Mouse (Mus musculus) limb, embryonic 13.5 days (tissue): ENCODE results near the gene Kcna2. TPM values are rescaled to one million over a fixed set of nuclear protein-coding genes. Genes with fewer than 3 reads are reported as not detected.

Experiments
- ATAC-seq: fragments of 200-750 bp; cut with Nextera tagmentation; 2 replicates; pipeline ENCODE4 v1.8.0; 2017; ENCODE audit warnings: low read depth, moderate number of reproducible peaks, moderate TSS enrichment; ENCODE audit not compliant: low FRiP score
- H3K27ac ChIP-seq: fragments of 300-500 bp; sonication (generic); 2 replicates; pipeline ENCODE4 v1.5.1; 2015; ENCODE audit warnings: inconsistent platforms, mild to moderate bottlenecking, moderate library complexity
- H3K27me3 ChIP-seq: fragments of 300-500 bp; sonication (generic); 2 replicates; pipeline ENCODE4 v1.6.1; 2015; ENCODE audit warnings: mild to moderate bottlenecking, inconsistent platforms
- H3K36me3 ChIP-seq: fragments of 300-500 bp; sonication (generic); 2 replicates; pipeline ENCODE4 v1.6.1; 2015; ENCODE audit warnings: inconsistent platforms, mild to moderate bottlenecking, moderate library complexity
- H3K4me1 ChIP-seq: fragments of 300-500 bp; sonication (generic); 2 replicates; pipeline ENCODE4 v1.6.1; 2015; ENCODE audit warnings: inconsistent platforms
- H3K4me2 ChIP-seq: fragments of 300-500 bp; sonication (generic); replicated peaks from 2 replicates; pipeline ENCODE4 v1.6.1; 2015; ENCODE audit warnings: inconsistent platforms, mild to moderate bottlenecking, moderate library complexity
- H3K4me3 ChIP-seq: fragments of 300-500 bp; sonication (generic); 2 replicates; pipeline ENCODE4 v1.5.1; 2015; ENCODE audit warnings: moderate library complexity, mild to moderate bottlenecking, inconsistent platforms
- H3K9ac ChIP-seq: fragments of 300-500 bp; sonication (generic); 2 replicates; pipeline ENCODE4 v1.6.1; 2015; ENCODE audit warnings: mild to moderate bottlenecking, inconsistent platforms
- H3K9me3 ChIP-seq: fragments of 300-500 bp; sonication (generic); 2 replicates; pipeline ENCODE4 v1.6.1; 2016; ENCODE audit warnings: inconsistent platforms
- WGBS: fragments of 180-500 bp; shearing (Covaris S2); methylation state at CpG from one replicate; pipeline ENCODE4 v1.1.7; 2015; 5-methylcytosine and 5-hydroxymethylcytosine counted together
- polyA plus RNA-seq: library from polyadenylated mRNA; unstranded; fragments of >200 nt; fragmentation: Nextera tagmentation; extraction: Ambion mirVana; gene quantifications from 2 replicates; pipeline ENCODE4 v1.2.1, GENCODE M21; 2015

The Kcna2 gene
- polyA plus RNA-seq, 1 experiment from 2014 or later, result 0.10 TPM

DNA sequence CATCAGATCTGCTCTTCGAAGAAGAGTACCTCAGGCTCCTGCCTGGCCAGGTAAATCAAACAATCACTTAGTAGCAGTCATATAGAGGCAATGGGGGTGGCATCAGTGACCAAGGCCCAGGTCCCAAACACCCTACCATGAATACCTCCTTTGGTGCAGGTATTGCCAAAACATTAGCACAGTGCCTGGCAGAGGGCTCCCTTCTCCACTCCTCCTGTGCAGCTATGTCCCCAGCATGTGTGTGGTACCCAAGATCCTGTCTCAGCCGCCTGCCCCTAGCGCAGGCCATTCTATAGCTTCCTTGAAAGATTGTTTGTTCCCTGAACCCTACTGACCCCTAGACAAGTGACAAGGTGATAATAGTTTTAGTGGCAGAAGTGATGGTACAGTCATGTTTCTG, 2.5 kb downstream of the Kcna2 start:
- Histone ChIP-seq H3K27ac (no peak overlapping the region), H3K9ac (no peak overlapping the region), H3K4me2 (no peak overlapping the region), H3K4me3 (no peak overlapping the region), H3K4me1 (peaks cover 16% of the 10 kb centered on the region), H3K27me3 (peaks cover 75% of the 10 kb centered on the region), H3K9me3 (no peaks in the 10 kb centered on the region), H3K36me3 (no peaks in the 10 kb centered on the region)
- WGBS, result 82% methylated on average over 3 of the region's 3 CpGs
- no peak for ATAC-seq

DNA sequence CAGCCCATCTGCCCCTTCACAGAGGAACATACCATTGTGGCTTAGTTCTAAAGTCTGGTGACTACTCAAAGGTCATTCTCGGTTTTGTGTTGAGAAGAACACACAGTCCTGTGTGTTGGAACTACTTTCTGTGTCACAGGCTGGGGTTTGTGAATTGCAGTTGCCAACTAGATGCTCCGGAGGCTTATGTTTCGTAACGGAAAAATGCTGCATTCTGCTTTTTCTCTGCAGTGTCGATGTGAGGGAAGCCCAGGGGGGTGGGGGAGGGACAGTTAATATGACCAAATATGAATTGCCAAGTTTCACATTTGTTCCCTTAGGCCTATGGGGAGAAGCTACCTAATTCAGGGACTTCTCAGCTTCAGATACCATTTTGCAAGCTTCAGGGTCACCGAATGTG, 5.0 kb downstream of the Kcna2 start:
- H3K9me3 ChIP-seq, result no peaks in the 10 kb centered on the region
- H3K27me3 ChIP-seq, result peaks cover 49% of the 10 kb centered on the region
- no peak for ATAC-seq
- H3K36me3 ChIP-seq, result no peaks in the 10 kb centered on the region
- no peak overlapping the region for H3K9ac ChIP-seq
- 78% methylated on average over 6 of the region's 6 CpGs for WGBS
- no peak overlapping the region for H3K4me3 ChIP-seq
- H3K27ac ChIP-seq, result no peak overlapping the region
- peaks cover 10% of the 10 kb centered on the region for H3K4me1 ChIP-seq
- H3K4me2 ChIP-seq, result no peak overlapping the region

DNA sequence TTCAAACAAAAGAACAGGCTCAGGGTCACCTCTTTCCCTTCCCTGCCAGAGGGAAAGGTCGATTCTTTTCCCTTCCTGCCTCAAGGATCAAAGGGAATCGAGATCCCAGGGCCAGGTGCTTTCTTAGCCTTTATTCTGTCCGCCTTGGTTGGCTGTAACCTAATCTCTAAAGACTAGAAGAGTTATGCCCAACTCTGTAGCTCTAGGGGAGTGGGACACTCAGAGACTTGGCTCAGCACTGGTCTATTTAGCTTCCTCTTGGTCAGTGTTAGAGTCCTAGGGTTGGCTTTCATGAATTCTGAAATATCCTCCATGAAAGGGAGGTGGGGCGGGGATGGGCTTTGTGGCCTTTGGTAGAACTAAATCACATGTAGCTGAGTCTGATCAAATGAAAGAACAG, 11.6 kb downstream of the Kcna2 start:
- no peaks in the 10 kb centered on the region for H3K36me3 ChIP-seq
- H3K9me3 ChIP-seq, result no peaks in the 10 kb centered on the region
- H3K4me1 ChIP-seq, result no peaks in the 10 kb centered on the region
- H3K4me2 ChIP-seq, result no peak overlapping the region
- no peak overlapping the region for H3K4me3 ChIP-seq
- no peak overlapping the region for H3K9ac ChIP-seq
- H3K27me3 ChIP-seq, result no peaks in the 10 kb centered on the region
- 40% methylated on average over 4 of the region's 4 CpGs for WGBS
- no peak for ATAC-seq
- H3K27ac ChIP-seq, result no peak overlapping the region

DNA sequence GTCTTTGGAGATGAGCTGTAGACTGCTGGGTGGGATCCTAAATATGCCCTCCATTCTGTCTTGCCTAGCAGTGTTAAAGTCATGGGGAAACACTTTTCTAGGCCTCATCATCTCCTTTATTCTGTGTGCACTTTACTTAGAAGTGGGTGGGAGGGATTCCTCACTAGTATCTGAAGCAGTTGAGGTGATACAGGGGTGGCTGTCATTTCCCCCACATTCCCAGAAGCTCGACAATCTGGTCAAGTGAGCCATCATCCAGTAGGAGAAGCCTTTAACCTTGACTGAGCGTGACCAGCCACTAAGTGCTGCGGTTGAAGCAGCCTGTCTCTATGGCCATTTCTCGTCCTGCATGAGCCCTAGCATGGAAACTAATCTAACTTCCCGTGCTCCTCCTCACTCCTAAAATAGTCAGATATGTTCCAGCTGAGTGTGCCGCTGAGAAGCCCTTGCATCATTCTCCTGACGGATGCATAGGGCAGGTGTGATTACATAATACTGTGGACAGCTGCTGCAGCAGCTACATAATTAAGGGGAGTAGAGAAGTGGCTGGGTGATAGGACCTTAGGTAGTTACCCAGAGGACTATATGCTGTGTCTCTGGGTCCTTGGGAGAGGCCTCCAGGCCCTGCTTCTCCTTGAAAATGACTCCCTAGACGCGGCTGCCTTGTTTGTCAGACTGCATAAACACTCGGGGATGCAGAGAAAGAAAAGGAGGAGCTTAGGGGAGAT, 12.2 kb downstream of the Kcna2 start:
- no peak overlapping the region for H3K27ac ChIP-seq
- H3K9ac ChIP-seq, result no peak overlapping the region
- H3K9me3 ChIP-seq, result no peaks in the 10 kb centered on the region
- WGBS, result 70% methylated on average over 10 of the region's 10 CpGs
- H3K4me3 ChIP-seq, result no peak overlapping the region
- H3K27me3 ChIP-seq, result no peaks in the 10 kb centered on the region
- ATAC-seq, result no peak
- no peaks in the 10 kb centered on the region for H3K36me3 ChIP-seq
- H3K4me2 ChIP-seq, result no peak overlapping the region
- H3K4me1 ChIP-seq, result no peaks in the 10 kb centered on the region

DNA sequence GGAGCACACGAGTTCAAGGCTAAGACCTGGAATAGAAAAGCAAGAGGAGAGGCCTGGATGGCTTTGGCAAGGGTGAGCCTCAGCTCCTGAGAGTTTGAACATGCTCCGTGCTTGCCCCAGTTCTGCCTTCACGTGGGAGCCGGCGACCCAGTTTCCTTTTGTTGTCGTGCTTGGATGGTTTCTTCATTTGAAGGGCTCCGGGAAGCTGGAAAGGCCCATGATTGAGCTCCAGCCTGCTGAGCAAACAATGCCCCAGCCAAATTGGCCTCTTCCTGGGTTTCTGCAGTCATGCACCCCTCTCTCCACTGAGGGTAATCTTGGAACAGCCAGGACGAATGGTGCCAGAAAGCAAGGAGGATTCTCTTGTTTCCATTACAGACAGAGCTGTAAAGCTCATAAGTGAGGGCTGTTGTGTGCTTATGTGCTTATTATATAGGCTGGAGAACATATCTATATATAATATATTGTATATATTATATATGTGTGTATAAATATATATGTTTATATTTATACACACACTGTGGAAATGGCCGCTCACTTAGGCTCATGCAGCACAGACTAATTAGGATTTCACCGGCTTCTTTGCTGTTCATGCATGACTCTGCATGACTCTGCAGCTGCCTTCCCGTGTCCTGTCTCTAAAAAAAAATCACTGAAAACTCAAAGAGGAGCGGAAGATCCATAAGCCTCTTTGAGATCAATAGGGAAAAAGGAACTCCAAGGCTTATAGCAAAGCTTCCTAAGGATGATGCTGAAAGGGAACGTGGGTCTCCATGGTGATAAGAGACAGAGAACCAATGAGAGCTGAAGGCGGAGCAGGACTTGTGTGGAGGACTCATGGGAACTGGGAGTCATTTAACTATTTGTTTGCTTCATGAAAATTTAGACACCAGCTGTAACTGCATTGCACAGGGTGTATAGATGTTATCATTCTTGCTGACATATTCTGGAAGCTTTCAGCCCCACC, 13.1 kb downstream of the Kcna2 start:
- Histone ChIP-seq H3K4me1 (no peaks in the 10 kb centered on the region), H3K9me3 (no peaks in the 10 kb centered on the region), H3K36me3 (no peaks in the 10 kb centered on the region), H3K27ac (no peak overlapping the region), H3K27me3 (no peaks in the 10 kb centered on the region), H3K4me2 (no peak overlapping the region), H3K4me3 (no peak overlapping the region), H3K9ac (no peak overlapping the region)
- 70% methylated on average over 14 of the region's 14 CpGs for WGBS
- ATAC-seq, result no peak

DNA sequence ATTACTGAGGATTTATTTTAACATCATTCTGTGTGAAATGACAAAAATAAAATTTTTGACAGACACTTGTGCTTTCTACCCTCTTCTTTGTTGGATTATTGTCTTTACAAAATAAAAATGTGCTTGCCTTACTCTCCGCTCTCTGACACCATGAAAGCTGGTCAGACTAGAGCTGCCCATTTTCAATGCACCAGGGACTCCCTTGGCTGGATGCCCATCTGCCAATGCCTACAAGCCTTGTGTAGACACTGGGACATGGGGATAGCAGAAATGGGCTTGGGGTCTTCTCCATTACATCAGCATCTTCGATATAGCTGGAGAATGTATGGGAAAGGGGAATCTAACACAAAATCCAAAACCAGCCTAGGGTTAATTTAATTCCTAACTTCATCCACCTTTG, 14.0 kb downstream of the Kcna2 start:
- no peak overlapping the region for H3K4me3 ChIP-seq
- H3K36me3 ChIP-seq, result no peaks in the 10 kb centered on the region
- no peak overlapping the region for H3K27ac ChIP-seq
- ATAC-seq, result no peak
- no peaks in the 10 kb centered on the region for H3K9me3 ChIP-seq
- H3K4me2 ChIP-seq, result no peak overlapping the region
- H3K27me3 ChIP-seq, result no peaks in the 10 kb centered on the region
- H3K9ac ChIP-seq, result no peak overlapping the region
- WGBS, result 81% methylated on average over 2 of the region's 2 CpGs
- H3K4me1 ChIP-seq, result no peaks in the 10 kb centered on the region

DNA sequence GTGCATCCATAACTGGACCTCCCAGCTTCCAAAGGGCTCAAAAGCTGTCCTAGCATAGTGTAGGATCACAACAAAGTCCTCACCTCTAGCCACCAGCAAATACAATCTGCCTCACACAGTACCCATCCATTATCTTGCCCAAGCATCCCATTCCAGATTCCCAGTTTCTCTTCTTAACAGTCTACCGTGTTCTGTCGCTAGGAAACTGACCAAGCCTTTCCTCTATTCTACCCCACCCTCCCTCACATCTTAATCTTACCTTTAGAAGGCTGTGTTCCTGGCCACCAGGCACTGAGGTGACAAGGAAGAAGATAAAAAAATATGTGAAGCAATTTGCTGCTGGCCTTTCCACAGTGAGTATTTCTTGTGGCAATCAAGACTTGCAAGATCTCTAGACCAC, 14.8 kb downstream of the Kcna2 start:
- H3K27me3 ChIP-seq, result no peaks in the 10 kb centered on the region
- 76% methylated on average over 2 of the region's 2 CpGs for WGBS

DNA sequence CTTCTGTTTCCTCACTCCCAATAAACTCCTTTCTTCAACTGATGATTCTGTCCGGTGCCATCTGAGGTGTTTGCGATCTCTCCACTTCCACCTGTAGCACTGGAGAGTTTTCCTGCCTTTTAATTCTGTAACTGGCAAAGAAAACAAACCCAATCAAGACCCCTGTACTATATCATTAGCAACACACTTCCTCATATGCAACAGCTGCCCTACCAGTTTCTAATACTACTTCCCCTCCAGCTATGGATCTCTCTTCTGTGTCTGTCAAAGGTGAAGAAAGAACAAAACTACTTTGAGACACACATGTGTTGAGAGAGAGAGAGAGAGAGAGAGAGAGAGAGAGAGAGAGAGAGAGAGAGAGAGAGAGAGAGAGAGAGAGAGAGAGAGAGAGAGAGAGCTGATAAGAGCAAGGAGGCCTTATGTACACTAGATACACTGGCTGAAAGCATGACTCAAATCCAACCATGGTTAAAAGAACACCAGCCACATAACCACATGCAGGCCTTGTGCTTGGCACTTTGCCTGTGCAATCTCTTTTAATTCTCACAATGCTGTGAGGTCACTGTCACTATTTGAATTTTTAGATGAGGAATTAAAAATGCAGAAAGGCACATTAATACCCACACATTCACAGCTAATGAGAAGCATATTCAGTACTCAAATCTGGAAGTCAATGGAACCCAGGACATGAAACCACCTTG, 19.1 kb downstream of the Kcna2 start:
- no peaks in the 10 kb centered on the region for H3K27me3 ChIP-seq
- 83% methylated on average over 2 of the region's 2 CpGs for WGBS
- H3K4me1 ChIP-seq, result no peaks in the 10 kb centered on the region
- H3K4me3 ChIP-seq, result no peak overlapping the region
- H3K36me3 ChIP-seq, result no peaks in the 10 kb centered on the region
- no peak overlapping the region for H3K4me2 ChIP-seq
- ATAC-seq, result no peak
- H3K27ac ChIP-seq, result no peak overlapping the region
- H3K9ac ChIP-seq, result no peak overlapping the region
- no peaks in the 10 kb centered on the region for H3K9me3 ChIP-seq

More for the DNA sequence above, 14.8 kb downstream of the Kcna2 start:
- no peak for ATAC-seq
- Histone ChIP-seq H3K4me2 (no peak overlapping the region), H3K9me3 (no peaks in the 10 kb centered on the region), H3K4me1 (no peaks in the 10 kb centered on the region), H3K4me3 (no peak overlapping the region), H3K27ac (no peak overlapping the region), H3K36me3 (no peaks in the 10 kb centered on the region), H3K9ac (no peak overlapping the region)

DNA sequence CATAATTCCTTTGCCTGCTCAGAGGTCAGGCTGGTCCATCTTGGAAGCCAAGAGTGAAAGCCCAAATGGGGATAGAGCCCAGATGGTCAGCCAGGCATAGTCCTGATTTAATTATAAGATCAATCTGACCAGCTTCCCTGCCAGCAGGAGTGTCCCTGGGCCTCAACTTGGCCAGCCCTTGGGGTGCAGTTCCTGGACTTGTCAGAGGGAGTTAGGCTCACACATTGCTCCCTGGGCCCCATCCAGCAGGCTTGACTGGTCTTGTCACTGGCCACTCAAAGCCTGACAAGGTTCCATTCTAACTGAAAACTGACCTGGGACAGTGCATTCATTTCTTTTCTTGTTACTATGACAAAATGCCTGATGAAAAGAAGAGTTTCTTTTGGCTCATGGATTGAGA, 21.4 kb downstream of the Kcna2 start:
- H3K9ac ChIP-seq, result no peak overlapping the region
- no peaks in the 10 kb centered on the region for H3K27me3 ChIP-seq
- H3K4me3 ChIP-seq, result no peak overlapping the region
- no peaks in the 10 kb centered on the region for H3K4me1 ChIP-seq
- no peaks in the 10 kb centered on the region for H3K9me3 ChIP-seq
- ATAC-seq, result no peak
- no peaks in the 10 kb centered on the region for H3K36me3 ChIP-seq
- no peak overlapping the region for H3K4me2 ChIP-seq
- H3K27ac ChIP-seq, result no peak overlapping the region

DNA sequence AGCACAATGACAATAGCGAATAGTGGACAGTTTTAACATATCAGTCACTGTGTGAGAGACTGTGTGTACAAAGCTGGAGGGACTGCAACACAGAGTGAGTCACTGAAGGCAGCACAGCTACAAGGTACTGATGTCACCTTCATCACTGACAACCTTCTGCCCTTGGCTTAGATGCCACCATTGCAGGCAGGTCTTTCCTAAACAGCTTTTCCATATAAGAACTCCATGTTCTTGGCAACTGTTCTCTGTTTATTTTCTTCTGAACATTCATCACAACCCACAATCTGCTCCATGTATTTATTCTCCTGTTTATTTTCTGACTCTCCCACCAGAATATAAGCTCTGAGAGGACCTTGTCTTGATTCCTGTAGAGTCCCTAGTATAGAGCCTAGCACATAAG, 26.7 kb downstream of the Kcna2 start:
- H3K9me3 ChIP-seq, result no peaks in the 10 kb centered on the region
- H3K4me1 ChIP-seq, result peaks cover 5% of the 10 kb centered on the region; the same call in 1 of the 2 replicates
- no peak overlapping the region for H3K9ac ChIP-seq
- no peaks in the 10 kb centered on the region for H3K36me3 ChIP-seq
- no peak overlapping the region for H3K4me2 ChIP-seq
- no peak overlapping the region for H3K4me3 ChIP-seq
- WGBS, result 86% methylated on average over 1 of the region's 1 CpGs
- no peak for ATAC-seq
- no peak overlapping the region for H3K27ac ChIP-seq
- H3K27me3 ChIP-seq, result no peaks in the 10 kb centered on the region

DNA sequence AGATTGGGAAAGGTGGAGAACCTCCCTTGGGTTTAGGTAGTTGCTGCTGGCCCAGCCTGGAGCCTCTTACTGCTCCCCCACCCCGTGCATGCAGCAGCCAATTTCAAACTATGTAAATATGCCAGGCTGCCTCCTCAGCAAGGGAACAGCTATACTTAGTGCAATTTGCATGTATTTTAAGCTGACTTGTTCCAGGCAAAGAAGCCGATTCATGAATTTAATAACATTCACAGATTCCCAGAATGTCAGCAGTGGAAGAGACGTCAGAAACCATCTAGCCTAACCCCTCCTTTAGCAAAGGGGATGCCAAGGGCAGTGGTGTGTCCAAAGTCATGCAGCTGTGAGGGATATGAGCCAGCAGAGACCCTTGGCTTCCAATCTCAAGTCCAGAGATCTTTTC, 27.5 kb downstream of the Kcna2 start:
- H3K27ac ChIP-seq, result no peak overlapping the region; the same call in 1 of the 2 replicates
- peaks cover 5% of the 10 kb centered on the region; the same call in 1 of the 2 replicates for H3K4me1 ChIP-seq
- no peaks in the 10 kb centered on the region for H3K36me3 ChIP-seq
- H3K4me2 ChIP-seq, result no peak overlapping the region
- no peaks in the 10 kb centered on the region for H3K27me3 ChIP-seq
- H3K4me3 ChIP-seq, result no peak overlapping the region
- WGBS, result 73% methylated on average over 3 of the region's 3 CpGs
- no peaks in the 10 kb centered on the region for H3K9me3 ChIP-seq
- no peak for ATAC-seq
- no peak overlapping the region for H3K9ac ChIP-seq

DNA sequence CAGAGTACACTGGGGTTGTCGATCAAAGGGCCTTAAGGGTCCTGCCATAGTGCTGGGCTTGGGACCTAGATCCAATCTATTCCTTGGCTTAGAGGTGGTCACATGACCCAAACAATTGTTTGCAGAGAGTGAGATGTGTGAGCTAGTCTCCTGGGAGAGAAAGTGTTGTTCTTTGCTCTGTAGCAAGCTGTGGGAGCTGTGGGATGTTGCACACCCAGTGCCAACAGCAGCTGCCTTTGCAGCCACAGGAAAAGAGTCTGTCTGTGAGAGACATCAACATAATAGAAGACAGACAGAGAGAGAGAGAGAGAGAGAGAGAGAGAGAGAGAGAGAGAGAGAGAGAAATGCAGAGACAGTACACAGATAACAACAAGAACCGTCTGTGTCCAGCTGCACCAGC, 28.3 kb downstream of the Kcna2 start:
- Histone ChIP-seq H3K4me2 (no peak overlapping the region), H3K4me1 (peaks cover 5% of the 10 kb centered on the region; the same call in 1 of the 2 replicates), H3K27me3 (no peaks in the 10 kb centered on the region), H3K9ac (no peak overlapping the region), H3K36me3 (no peaks in the 10 kb centered on the region), H3K27ac (no peak overlapping the region), H3K4me3 (no peak overlapping the region), H3K9me3 (no peaks in the 10 kb centered on the region)
- ATAC-seq, result no peak
- WGBS, result 77% methylated on average over 2 of the region's 2 CpGs
